Mouse (Mus musculus): ENCODE measurements at regions not wholly inside any gene's neighbourhood (a gene's known extent, or its start where the extent isn't known, plus 50 kb on each side); places are given as distances from the start of the nearest gene placed in this dataset.

DNA sequence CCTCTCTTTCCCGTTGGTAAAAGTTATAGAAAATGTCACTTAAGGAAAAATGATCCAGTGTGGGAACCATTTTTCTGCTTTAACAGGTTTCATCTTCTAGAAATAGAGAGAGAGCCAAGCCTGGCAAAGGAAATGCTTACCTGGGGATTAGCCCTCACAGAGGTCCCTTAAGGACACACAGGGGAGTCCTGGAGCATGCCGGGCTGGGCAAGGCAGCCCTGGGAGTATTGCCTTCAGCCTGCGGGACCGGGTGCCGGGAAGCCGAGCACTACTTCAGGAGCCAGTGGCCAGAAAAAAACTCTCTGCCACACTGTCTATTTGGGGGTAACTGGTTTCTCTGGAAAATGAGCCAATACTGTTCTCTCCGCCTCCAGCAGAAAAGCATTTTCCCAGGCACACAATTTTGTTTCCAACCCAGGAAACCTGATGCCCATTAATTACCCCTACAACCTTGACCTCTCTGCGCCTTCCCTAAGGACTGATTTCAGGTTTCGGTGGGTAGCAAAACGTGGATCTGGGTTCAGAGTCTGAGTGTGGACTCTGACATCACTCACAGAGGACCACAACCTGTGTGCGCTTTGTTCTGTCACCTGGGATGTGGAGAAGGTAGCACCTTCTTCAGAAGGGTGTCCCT is 117.9 kb downstream of the Lnpk start:
- TF ChIP-seq CTCF (IDR thresholded peaks at IDR 0.05; ENCODE audit: low read depth) (no peak), EP300 (IDR thresholded peaks at IDR 0.05; ENCODE audit: low read depth) (no peak)

All from heart, postnatal 0 days (tissue).